Mouse (Mus musculus) kidney, postnatal 25 days (tissue): Measurements from ENCODE around the gene Gm10188.

Source experiments
- DNase-seq, 2 experiments: peaks; one replicate each; pipeline ENCODE4 v3.0.0; 2021; ENCODE audit warnings: mixed read lengths in 2 of 2

Gm10188 gene

GRCm38 (mm10) chr1:132193806-132194205 is 35.8 kb downstream of the Gm10188 start:
- no peak for DNase-seq

DNA sequence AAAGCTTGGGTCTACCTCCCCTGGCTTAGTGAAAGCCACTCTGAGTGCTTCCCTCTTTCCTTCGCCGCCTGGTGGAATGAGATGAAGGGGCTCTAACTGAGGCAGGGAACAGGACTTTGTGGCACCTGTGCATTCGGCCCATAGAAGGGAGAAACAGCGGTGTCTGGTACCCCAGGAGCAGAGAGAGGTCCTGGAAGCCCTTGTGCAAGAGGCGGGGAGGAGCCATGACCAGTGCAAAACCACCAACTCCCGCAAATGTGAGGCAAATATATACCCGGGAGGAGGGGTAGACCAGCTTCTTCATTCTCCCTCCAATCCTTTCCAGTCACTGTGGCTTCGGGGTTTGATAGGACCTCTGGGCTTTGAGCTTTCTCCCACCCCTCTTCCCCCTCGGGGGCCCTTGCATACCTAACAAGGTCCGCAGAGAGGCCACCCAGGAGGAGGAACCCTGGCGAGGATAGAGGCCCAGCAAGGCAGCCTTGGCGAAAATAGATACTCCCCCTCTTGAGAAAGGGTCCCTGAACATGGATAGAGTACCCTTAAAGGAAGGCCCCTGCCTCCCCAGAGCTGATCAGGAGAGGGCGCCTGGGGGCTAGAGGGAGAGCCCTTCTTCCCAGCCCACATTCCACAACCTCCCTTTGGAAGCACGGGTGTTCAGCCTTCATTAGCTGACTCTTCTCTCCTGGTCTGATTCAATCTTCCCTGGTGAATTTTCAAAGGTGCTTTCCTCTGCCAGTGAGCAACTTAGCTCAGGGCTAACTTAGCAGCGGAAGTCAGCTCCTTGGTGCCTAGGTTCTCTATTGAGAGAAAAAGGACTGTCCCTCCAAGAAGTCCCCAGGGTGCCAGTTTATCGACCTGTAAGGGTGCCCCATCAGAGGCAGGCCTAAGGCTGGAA is 37.5 kb downstream of the Gm10188 start:
- DNase-seq, result no peak

DNA sequence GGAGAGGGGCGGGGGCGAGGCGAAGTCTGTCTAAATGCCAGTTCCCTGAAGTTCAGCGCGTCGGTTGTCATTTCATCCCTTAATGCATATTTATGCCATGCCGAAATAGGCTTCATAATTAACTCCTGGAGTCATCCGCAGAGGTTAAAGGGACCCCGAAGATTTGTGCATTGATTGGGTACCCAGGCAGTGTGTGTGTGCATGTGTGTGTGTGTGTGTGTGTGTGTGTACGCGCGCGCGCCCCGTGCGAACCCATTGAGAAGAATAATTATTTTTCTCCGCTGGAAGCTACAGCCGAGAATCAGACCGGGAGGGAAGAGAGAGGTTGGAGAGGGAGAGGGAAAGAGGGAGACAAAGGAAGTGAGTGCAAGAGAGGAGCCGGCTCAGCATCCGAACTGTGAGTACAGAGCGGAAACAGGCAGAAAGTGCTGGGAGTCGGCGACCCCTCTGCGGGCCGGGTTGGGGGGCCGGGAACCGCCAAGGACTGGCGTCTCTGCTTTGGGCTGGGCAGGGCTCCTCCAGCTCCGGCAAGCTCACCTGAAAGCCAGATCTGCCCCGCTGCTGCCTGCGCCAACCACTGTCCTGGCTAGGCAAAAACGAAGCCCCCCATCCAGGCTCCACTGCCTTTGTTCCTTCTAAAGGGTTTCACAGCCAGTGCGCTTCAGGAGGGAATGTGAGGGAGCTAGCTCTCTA is 38.3 kb downstream of the Gm10188 start, which contains the start of the genes Lemd1 and AC124108.1:
Gene Lemd1, plus strand, starts transcription at position 339 of the 693 bp plus-strand sequence.
Gene AC124108.1, plus strand, starts transcription at position 365 of the 693 bp plus-strand sequence.
- DNase-seq, result no peak

GRCm38 (mm10) chr1:132190621-132191092 is 38.9 kb downstream of the Gm10188 start:
- DNase-seq, result no peak

DNA sequence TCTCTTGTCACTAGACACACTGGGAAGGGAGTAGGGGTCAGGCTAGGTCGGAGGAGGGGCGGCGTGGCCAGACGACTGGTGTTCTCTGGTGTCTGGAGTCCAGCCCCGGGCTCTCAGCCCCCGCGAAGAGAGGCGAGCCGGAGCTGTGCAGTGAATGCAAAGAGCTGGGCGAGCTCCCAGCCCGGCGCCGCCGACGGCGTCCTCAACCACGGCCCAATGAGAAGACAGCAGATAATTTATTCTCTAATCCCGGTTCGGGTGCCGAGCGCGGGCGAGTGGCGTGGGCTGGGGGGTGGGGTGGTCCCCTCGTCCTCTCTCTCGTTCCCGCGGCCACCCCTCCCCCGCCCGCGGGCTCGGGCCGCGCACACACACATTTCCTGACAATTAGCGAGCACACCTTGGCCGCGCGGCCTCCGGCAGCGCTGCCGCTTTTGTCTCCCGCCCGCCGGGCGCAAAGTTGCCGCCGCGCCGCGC is 39.5 kb downstream of the Gm10188 start:
- peak; percentile 27 to 59 for DNase-seq

DNA sequence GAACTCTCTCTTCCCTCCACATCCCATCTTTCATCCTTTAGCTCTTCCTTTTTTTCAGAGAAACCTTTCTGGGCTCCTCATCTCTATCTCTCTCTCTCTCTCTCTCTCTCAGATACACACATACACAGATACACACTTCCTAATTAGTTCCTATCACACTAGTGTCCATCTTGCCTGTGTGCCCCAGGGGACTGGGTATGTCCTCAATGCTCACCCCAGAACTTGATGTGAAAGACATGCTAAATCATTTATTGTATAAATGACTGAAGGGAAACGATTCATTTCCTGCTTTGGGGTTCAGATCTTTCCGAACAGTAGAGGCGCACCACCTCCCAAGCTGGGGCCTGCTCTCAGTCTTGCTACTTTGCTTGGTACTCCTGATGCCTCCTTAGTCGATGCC is 40.3 kb downstream of the Gm10188 start:
- no peak for DNase-seq

- DNase-seq, result peak in 1 of 2 experiments; percentile 21
These were observed 41.0 kb downstream of the Gm10188 start for GRCm38 (mm10) chr1:132188442-132189066.

DNA sequence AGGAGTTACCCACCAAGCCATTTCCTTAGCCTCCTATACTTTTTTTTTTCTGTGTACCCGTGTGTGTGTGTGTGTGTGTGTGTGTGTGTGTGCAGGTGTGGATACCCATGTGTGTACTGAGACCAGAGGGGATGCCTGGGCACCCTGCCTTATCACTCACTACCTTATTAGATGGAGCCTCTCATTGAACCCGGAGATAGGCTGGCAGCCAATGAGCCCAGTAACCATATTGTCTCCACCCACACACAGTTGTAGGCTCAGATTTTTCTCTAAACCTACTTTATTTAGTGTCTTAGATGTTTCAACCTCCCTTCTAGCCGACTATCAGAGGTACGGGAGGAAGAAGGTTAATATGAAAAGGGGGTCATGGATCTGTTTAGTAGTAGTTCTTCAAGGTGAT is 43.3 kb downstream of the Gm10188 start:
- DNase-seq, result no peak
